Mouse (Mus musculus): ENCODE measurements around the gene Nek7. TPM values are rescaled to one million over a fixed set of nuclear protein-coding genes. Genes with fewer than 3 reads are reported as not detected.

Gene Nek7
- polyA plus RNA-seq, 1 experiment from 2014 or later: 8.0 TPM

DNA sequence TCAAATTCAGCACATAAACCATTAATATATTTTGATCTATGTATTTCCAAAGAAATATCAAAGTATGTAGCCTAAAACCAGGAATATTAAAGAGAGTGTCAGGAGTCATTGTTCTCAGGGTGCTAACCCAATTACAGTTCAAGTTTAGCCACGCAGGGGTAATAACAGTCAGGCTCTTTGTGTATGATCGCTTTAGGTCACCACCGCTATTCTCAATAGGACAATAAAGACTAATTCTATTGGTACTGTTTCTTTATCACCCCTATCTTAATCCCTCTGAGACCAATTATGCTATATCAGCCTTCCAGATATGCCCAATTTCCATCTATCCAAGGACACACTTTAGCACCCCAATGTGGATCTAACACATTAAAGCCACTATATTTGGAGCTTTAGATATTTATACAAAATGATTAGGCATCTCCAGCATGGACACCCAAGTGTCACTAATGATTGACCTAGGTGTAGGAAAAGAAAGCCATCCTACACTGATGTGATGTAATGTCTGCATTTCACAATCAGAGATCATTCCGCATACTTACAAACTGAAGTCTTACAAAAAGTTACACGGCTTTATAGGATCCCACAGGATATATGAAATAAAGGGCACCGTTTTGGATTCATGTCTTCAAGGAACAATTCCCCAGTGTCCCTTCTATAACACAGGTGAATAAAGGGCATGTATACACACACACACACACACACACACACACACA is 128.4 kb downstream of the Nek7 start:
- Histone ChIP-seq H3K27me3 (ENCODE audit: control insufficient read depth, insufficient read depth, low read length) (no peaks in the 10 kb centered on the region), H3K36me3 (ENCODE audit: control insufficient read depth, insufficient read depth, low read length) (no peaks in the 10 kb centered on the region), H3K27ac (ENCODE audit: low read depth, low read length) (no peak overlapping the region), H3K4me1 (ENCODE audit: control insufficient read depth, insufficient read depth, low read length) (peaks cover under 1% of the 10 kb centered on the region; the same call in 1 of the 2 replicates), H3K4me2 (ENCODE audit: low read depth, low read length) (no peak overlapping the region), H3K9ac (replicated peaks; ENCODE audit: low read depth, low read length) (no peak overlapping the region), H3K4me3 (ENCODE audit: low read depth, low read length) (no peak overlapping the region), H3K9me3 (ENCODE audit: control insufficient read depth, low read length) (no peaks in the 10 kb centered on the region)
- 53% methylated on average over 6 of the region's 6 CpGs for WGBS
- no peak for ATAC-seq (ENCODE audit: low read depth)

DNA sequence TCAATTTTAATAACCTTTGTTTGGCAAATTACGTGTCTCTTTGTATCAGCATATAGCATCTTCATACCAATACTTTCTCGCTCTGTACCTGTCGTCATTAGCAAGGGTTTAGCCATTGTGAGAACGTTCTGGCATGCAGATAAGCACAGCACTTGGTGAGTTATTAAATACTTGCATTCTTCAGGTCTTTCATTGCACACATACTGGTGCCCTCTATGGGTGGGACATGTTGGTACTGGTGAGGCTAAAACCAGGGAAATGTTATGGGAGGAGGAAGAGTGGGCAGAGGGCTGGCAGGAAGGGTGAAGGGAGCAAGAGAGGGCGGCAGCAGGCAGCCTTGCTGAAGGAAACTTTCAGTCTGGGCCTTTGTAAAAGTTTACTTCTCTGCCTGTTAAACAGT is 132.4 kb downstream of the Nek7 start:
- Histone ChIP-seq H3K36me3 (ENCODE audit: control insufficient read depth, insufficient read depth, low read length) (no peaks in the 10 kb centered on the region), H3K4me2 (ENCODE audit: low read depth, low read length) (no peak overlapping the region), H3K4me3 (ENCODE audit: low read depth, low read length) (no peak overlapping the region), H3K9me3 (ENCODE audit: control insufficient read depth, low read length) (no peaks in the 10 kb centered on the region), H3K27me3 (ENCODE audit: control insufficient read depth, insufficient read depth, low read length) (no peaks in the 10 kb centered on the region), H3K9ac (replicated peaks; ENCODE audit: low read depth, low read length) (no peak overlapping the region), H3K27ac (ENCODE audit: low read depth, low read length) (no peak overlapping the region), H3K4me1 (ENCODE audit: control insufficient read depth, insufficient read depth, low read length) (no peaks in the 10 kb centered on the region)
- 92% methylated on average over 5 of the region's 5 CpGs for WGBS
- ATAC-seq (ENCODE audit: low read depth): no peak

GRCm38 (mm10) chr1:138480694-138481093 is 139.2 kb downstream of the Nek7 start:
- Histone ChIP-seq H3K9me3 (ENCODE audit: control insufficient read depth, low read length) (no peaks in the 10 kb centered on the region; the same call in 1 of the 2 replicates), H3K4me1 (ENCODE audit: control insufficient read depth, insufficient read depth, low read length) (no peaks in the 10 kb centered on the region), H3K27me3 (ENCODE audit: control insufficient read depth, insufficient read depth, low read length) (no peaks in the 10 kb centered on the region), H3K36me3 (ENCODE audit: control insufficient read depth, insufficient read depth, low read length) (no peaks in the 10 kb centered on the region), H3K9ac (replicated peaks; ENCODE audit: low read depth, low read length) (no peak overlapping the region), H3K27ac (ENCODE audit: low read depth, low read length) (no peak overlapping the region), H3K4me3 (ENCODE audit: low read depth, low read length) (no peak overlapping the region), H3K4me2 (ENCODE audit: low read depth, low read length) (no peak overlapping the region)
- no peak for ATAC-seq (ENCODE audit: low read depth)
- WGBS: 93% methylated on average over 1 of the region's 1 CpGs

- H3K4me1 ChIP-seq (ENCODE audit: control insufficient read depth, insufficient read depth, low read length): no peaks in the 10 kb centered on the region
- ATAC-seq (ENCODE audit: low read depth): no peak
- 69% methylated on average over 2 of the region's 2 CpGs for WGBS
- no peak overlapping the region for H3K9ac ChIP-seq (replicated peaks; ENCODE audit: low read depth, low read length)
- no peaks in the 10 kb centered on the region; the same call in 1 of the 2 replicates for H3K9me3 ChIP-seq (ENCODE audit: control insufficient read depth, low read length)
- no peak overlapping the region for H3K27ac ChIP-seq (ENCODE audit: low read depth, low read length)
- H3K27me3 ChIP-seq (ENCODE audit: control insufficient read depth, insufficient read depth, low read length): no peaks in the 10 kb centered on the region
- H3K4me3 ChIP-seq (ENCODE audit: low read depth, low read length): no peak overlapping the region
- H3K4me2 ChIP-seq (ENCODE audit: low read depth, low read length): no peak overlapping the region
- H3K36me3 ChIP-seq (ENCODE audit: control insufficient read depth, insufficient read depth, low read length): no peaks in the 10 kb centered on the region
These were observed 154.6 kb downstream of the Nek7 start for GRCm38 (mm10) chr1:138465352-138465751.

DNA sequence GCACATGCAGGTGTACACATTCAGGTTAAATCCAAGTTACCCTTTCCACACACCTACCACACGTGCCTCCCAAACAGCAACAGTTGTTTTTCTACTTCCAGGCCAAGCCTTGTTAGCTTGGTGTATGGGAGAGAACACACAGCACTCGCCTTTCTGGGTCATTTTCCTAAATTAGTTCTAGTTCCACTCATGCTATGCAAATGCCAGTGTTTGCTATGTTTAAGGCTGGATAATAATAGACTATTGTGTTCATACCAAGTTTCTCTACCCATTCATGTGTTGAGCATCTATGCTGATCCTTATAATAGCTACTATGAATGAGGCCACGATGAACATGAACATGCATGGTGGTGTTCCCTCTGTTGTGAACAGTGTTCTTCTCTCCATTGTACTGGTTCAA is 158.5 kb downstream of the Nek7 start:
- Histone ChIP-seq H3K27ac (ENCODE audit: low read depth, low read length) (no peak overlapping the region), H3K4me2 (ENCODE audit: low read depth, low read length) (no peak overlapping the region), H3K9ac (replicated peaks; ENCODE audit: low read depth, low read length) (no peak overlapping the region), H3K36me3 (ENCODE audit: control insufficient read depth, insufficient read depth, low read length) (no peaks in the 10 kb centered on the region), H3K4me1 (ENCODE audit: control insufficient read depth, insufficient read depth, low read length) (no peaks in the 10 kb centered on the region), H3K27me3 (ENCODE audit: control insufficient read depth, insufficient read depth, low read length) (no peaks in the 10 kb centered on the region), H3K4me3 (ENCODE audit: low read depth, low read length) (no peak overlapping the region), H3K9me3 (ENCODE audit: control insufficient read depth, low read length) (no peaks in the 10 kb centered on the region; the same call in 1 of the 2 replicates)
- no peak for ATAC-seq (ENCODE audit: low read depth)
- 80% methylated on average over 3 of the region's 3 CpGs for WGBS

DNA sequence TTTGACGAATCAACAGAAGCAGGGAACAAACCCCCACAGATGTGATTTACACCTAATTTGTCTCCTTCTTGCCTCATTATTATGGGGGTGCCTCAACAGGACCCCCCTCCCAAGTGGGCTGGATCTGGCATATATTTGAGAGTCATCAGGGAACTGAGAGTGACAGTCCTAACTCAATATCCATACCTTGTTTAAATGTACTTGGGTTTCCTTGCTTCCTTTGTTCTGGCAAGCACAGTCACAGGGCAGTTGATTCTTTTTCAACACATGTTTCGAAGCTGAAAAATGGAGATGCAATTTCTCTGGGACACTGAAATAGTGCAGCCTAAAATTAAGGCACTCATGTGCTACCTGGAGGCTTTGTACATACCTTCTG is 170.5 kb downstream of the Nek7 start:
- no peaks in the 10 kb centered on the region for H3K4me1 ChIP-seq (ENCODE audit: control insufficient read depth, insufficient read depth, low read length)
- ATAC-seq (ENCODE audit: low read depth): no peak
- H3K9ac ChIP-seq (replicated peaks; ENCODE audit: low read depth, low read length): no peak overlapping the region
- H3K27ac ChIP-seq (ENCODE audit: low read depth, low read length): no peak overlapping the region
- H3K27me3 ChIP-seq (ENCODE audit: control insufficient read depth, insufficient read depth, low read length): no peaks in the 10 kb centered on the region
- H3K9me3 ChIP-seq (ENCODE audit: control insufficient read depth, low read length): no peaks in the 10 kb centered on the region
- WGBS: 71% methylated on average over 2 of the region's 2 CpGs
- no peak overlapping the region for H3K4me3 ChIP-seq (ENCODE audit: low read depth, low read length)
- peak overlapping the region; percentile 17; the same call in 1 of the 2 replicates for H3K4me2 ChIP-seq (ENCODE audit: low read depth, low read length)
- H3K36me3 ChIP-seq (ENCODE audit: control insufficient read depth, insufficient read depth, low read length): no peaks in the 10 kb centered on the region

DNA sequence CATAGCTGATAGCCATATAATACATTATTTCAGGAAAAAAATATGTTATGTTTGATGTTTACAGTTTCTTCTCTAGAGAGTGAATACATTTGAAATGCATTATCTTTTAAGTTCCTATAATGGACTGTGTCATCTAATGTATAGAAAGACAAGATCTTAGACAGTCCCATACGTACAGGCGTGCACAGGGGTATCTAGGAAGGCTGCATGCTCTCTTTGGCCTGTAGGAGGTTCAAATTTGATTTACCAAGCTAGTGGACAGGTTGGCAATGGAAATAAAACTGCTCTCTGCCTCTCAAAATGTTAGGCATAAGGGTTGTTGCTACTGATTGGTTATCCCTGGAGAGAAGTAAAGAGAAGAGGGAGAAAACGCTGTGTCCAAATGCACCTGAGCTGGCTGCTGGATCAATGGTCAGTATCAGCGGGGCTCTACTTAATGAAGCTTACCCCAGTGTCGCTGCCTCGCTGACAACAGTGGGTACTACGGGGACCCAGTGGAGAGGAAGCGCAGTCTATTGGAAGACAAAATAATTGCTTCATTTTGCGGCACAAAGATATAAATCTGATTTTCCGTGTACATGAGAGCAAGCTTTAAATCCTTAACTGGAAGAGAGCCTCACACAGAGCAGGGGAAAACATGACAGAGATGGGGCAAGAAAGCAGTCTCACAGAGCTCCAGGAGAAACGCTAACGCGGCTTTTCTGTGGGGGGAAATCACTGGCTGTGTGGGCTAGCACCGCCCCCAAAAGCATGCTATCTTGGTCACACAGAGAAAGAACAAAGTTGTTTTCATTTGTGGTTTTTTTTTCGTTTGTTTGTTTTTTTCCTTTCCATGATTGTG is 171.1 kb downstream of the Nek7 start:
- no peaks in the 10 kb centered on the region for H3K4me1 ChIP-seq (ENCODE audit: control insufficient read depth, insufficient read depth, low read length)
- H3K9ac ChIP-seq (replicated peaks; ENCODE audit: low read depth, low read length): no peak overlapping the region
- H3K9me3 ChIP-seq (ENCODE audit: control insufficient read depth, low read length): no peaks in the 10 kb centered on the region
- no peaks in the 10 kb centered on the region for H3K36me3 ChIP-seq (ENCODE audit: control insufficient read depth, insufficient read depth, low read length)
- no peak overlapping the region for H3K27ac ChIP-seq (ENCODE audit: low read depth, low read length)
- no peak overlapping the region for H3K4me3 ChIP-seq (ENCODE audit: low read depth, low read length)
- H3K4me2 ChIP-seq (ENCODE audit: low read depth, low read length): peak overlapping the region; percentile 17; the same call in 1 of the 2 replicates
- WGBS: 59% methylated on average over 15 of the region's 15 CpGs
- H3K27me3 ChIP-seq (ENCODE audit: control insufficient read depth, insufficient read depth, low read length): no peaks in the 10 kb centered on the region
- ATAC-seq (ENCODE audit: low read depth): 0 out of 2 replicates have a peak, but pooled peaks have one; percentile 49

DNA sequence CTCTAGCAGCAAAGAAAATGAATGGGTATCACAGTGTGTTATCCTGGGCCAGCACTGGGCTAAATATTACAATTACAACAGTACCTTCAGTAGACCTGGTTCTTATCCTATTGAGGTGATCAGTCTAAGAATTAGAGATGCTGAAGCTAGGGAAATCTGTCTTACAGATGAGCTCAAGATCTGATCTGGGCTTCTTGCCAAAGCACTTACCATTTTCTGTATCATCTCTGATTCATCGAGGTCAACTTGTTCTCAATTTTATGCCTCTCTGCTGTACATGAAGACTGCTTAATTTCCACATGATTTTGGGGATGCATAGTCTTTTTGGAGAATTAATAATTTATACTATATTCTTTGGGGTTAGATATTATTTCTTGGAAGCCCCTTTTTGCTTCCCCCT is 173.1 kb downstream of the Nek7 start:
- Histone ChIP-seq H3K27ac (ENCODE audit: low read depth, low read length) (no peak overlapping the region), H3K4me3 (ENCODE audit: low read depth, low read length) (no peak overlapping the region), H3K9me3 (ENCODE audit: control insufficient read depth, low read length) (no peaks in the 10 kb centered on the region), H3K9ac (replicated peaks; ENCODE audit: low read depth, low read length) (no peak overlapping the region), H3K4me2 (ENCODE audit: low read depth, low read length) (no peak overlapping the region), H3K36me3 (ENCODE audit: control insufficient read depth, insufficient read depth, low read length) (no peaks in the 10 kb centered on the region), H3K4me1 (ENCODE audit: control insufficient read depth, insufficient read depth, low read length) (no peaks in the 10 kb centered on the region), H3K27me3 (ENCODE audit: control insufficient read depth, insufficient read depth, low read length) (no peaks in the 10 kb centered on the region)
- 73% methylated on average over 1 of the region's 1 CpGs for WGBS
- ATAC-seq (ENCODE audit: low read depth): no peak
